Mouse (Mus musculus): Measurements from ENCODE around the gene Myg1.
"Not testable (repeated sequence)": the region's sequence is repeated elsewhere in the genome, so short reads cannot be mapped to it uniquely, and the experiment has no call there.

Myg1 gene

GRCm38 (mm10) chr15:102331610-102332015, at the start of gene Myg1:
Gene Myg1 (plus strand): TSS chr15:102331709.
- peak; percentile 90 for DNase-seq

- no peak for DNase-seq
These were observed 48.8 kb upstream of the Myg1 start for GRCm38 (mm10) chr15:102282463-102283292.

- DNase-seq = no peak
These were observed 47.9 kb upstream of the Myg1 start for GRCm38 (mm10) chr15:102283648-102284047.

GRCm38 (mm10) chr15:102287395-102287794, 44.1 kb upstream of the Myg1 start:
- DNase-seq = peak; percentile 39

GRCm38 (mm10) chr15:102295633-102296367, 35.7 kb upstream of the Myg1 start, which contains the start of gene Espl1:
Gene Espl1 (plus strand): TSS chr15:102296266.
- peak; percentile 94 for DNase-seq

GRCm38 (mm10) chr15:102296368-102297006, 35.0 kb upstream of the Myg1 start:
- DNase-seq = no peak

- no peak for DNase-seq
These were observed 29.0 kb upstream of the Myg1 start for GRCm38 (mm10) chr15:102302542-102302941.

- DNase-seq = no peak
These were observed 22.8 kb upstream of the Myg1 start for GRCm38 (mm10) chr15:102308717-102309116.

- no peak for DNase-seq
These were observed 21.2 kb upstream of the Myg1 start for GRCm38 (mm10) chr15:102310074-102310845.

GRCm38 (mm10) chr15:102311489-102311888, 20.0 kb upstream of the Myg1 start:
- DNase-seq = no peak

GRCm38 (mm10) chr15:102315292-102315691, 16.2 kb upstream of the Myg1 start:
- DNase-seq = peak; percentile 18

GRCm38 (mm10) chr15:102316263-102316662, 15.2 kb upstream of the Myg1 start:
- DNase-seq = peak; percentile 63

- DNase-seq = no peak
These were observed 6.6 kb upstream of the Myg1 start for GRCm38 (mm10) chr15:102324654-102325473.

- DNase-seq = peak; percentile 90
These were observed 5.4 kb upstream of the Myg1 start, which contains the start of gene Pfdn5 for GRCm38 (mm10) chr15:102326022-102326576. Gene Pfdn5 (plus strand): TSS chr15:102326116.

GRCm38 (mm10) chr15:102326892-102327291, 4.6 kb upstream of the Myg1 start:
- no peak for DNase-seq

- DNase-seq = no peak
These were observed 3.7 kb downstream of the Myg1 start for GRCm38 (mm10) chr15:102335254-102335653.

GRCm38 (mm10) chr15:102335925-102336324, 4.4 kb downstream of the Myg1 start:
- not testable (repeated sequence) for DNase-seq

- DNase-seq = no peak
These were observed 5.4 kb downstream of the Myg1 start for GRCm38 (mm10) chr15:102336946-102337345.

- DNase-seq = no peak
These were observed 8.1 kb downstream of the Myg1 start for GRCm38 (mm10) chr15:102339612-102340011.

- DNase-seq = no peak
These were observed 10.1 kb downstream of the Myg1 start for GRCm38 (mm10) chr15:102341580-102341979.

GRCm38 (mm10) chr15:102344490-102344889, 13.0 kb downstream of the Myg1 start:
- DNase-seq = no peak
